Mouse (Mus musculus): ENCODE results near the gene Tmem51.

- TF ChIP-seq CTCF (IDR thresholded peaks at IDR 0.05; ENCODE audit: low read depth, low read length) (no peak), POLR2A (IDR thresholded peaks at IDR 0.05; ENCODE audit: borderline replicate concordance, low read depth, low read length) (no peak)
These were observed 22.4 kb downstream of the Tmem51 start for GRCm38 (mm10) chr4:142061485-142062240.

Data from bone marrow macrophage, adult 2 months (primary cell).